Mouse (Mus musculus) spleen, postnatal 4 days (tissue): ENCODE measurements around the gene Zfp277.

Experiments
- DNase-seq, 2 experiments: peaks; one replicate each; pipeline ENCODE4 v3.0.0; 2022; ENCODE audit warnings: low spot score in 2 of 2

The Zfp277 gene

GRCm38 (mm10) chr12:40445648-40446449 lies at the start of gene Zfp277, which contains the start of gene Dock4:
Gene Zfp277, minus strand, starts transcription at chr12:40445902.
Gene Dock4, plus strand, starts transcription at chr12:40445952.
- DNase-seq = peak; percentile 95 to 96

- no peak for DNase-seq
Observed at GRCm38 (mm10) chr12:40486047-40486837, 40.5 kb upstream of the Zfp277 start.

DNA sequence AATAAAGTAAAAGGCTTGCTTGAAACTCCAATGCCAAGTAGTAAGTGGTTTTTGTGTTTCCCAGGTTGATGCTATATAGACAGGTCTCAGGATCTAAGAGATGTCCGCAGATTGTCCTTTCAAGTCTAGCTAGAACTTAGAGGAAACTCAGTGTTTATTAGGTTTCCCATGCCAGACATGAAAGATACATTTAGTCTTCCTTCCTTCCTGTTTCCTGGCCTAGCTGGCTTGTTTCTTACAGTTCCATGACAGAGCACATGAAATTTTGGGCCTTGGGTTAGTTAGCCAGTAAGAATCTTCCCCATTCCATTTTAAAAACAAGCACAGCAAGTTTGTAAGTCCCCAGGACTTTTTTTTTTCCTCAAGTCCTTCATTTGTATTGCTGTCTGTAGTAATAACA lies 39.5 kb upstream of the Zfp277 start:
- no peak for DNase-seq

GRCm38 (mm10) chr12:40484224-40484623 lies 38.5 kb upstream of the Zfp277 start:
- no peak for DNase-seq

GRCm38 (mm10) chr12:40477621-40478452 lies 32.1 kb upstream of the Zfp277 start:
- no peak for DNase-seq

- no peak for DNase-seq
Observed at GRCm38 (mm10) chr12:40473709-40474108, 28.0 kb upstream of the Zfp277 start.

DNA sequence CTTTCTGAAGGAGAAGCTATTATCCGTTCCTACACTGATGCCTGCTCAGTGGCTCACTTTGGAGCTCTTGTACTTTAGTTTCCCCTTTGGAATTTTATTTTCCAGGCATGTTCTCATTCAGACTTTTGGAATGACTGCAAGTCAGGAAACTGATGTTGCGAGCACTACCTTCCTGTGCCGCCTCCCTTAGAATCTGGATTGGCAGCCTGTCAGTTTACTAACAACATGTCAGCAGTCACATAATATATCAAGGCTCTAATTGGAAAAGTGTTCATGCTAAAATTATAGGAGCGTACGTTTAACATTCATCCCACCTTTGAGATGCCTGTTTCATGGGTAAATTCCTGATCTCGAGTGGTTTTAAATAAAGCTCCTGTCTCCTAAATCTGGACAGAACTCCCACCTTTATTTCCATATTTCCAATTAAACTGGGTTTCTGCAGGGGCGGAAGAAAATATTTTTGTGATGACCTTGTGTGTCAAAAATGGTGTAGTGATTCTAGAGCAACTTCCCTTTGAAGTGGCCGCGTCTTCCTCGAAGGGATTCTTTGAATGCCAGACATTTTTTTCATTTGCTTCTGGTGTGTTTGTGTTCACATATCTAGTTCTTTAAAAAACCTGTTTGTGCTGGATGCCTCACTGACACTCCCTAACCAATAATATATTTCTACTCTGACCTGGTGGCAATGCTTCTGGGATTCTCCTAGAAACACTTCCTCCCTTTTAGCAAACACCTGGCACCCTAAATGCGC lies 26.1 kb upstream of the Zfp277 start:
- peak in 1 of 2 experiments; percentile 22 for DNase-seq

DNA sequence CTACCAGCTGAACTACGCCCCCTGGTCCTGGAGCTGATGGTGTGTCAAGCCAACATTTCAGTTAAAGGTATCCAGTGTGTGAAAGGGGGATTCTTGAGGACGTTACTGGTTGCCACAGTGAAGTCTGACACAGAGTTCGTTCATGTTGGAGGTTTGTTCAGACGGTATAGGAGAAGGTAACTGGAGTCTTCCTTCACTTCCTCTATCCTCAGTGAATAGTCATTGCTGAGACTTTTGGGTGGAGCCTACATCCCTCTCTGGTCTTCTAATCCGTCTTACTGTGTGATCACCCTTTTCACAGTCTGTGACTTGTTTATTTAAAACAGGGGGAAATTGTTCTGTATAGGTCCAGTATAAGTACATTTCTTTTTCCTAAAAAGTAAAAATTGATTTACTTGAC lies 23.3 kb upstream of the Zfp277 start:
- DNase-seq = peak in 1 of 2 experiments; percentile 34

- DNase-seq = no peak
Observed at GRCm38 (mm10) chr12:40468235-40468634, 22.5 kb upstream of the Zfp277 start.

- no peak for DNase-seq
Observed at GRCm38 (mm10) chr12:40464282-40464681, 18.6 kb upstream of the Zfp277 start.

DNA sequence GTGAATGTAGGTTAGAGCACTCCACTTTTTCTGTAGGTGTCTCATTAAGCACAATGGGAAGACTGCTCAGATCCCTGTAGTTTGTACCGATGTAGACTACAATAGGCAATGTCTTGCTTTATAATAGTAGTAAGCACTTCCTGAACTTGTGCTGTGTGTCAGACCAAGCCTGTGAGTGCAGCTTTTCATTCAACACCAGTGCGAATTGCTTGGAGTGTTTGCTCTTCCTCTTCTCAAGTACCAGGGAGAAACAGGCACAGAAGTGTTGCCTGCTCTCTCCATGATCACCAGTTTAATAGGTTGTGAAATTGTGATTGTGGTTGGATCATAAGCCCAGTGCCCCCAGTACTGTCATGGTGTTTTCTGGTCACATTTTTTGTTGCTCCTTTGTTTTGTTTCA lies 18.1 kb upstream of the Zfp277 start:
- no peak for DNase-seq

DNA sequence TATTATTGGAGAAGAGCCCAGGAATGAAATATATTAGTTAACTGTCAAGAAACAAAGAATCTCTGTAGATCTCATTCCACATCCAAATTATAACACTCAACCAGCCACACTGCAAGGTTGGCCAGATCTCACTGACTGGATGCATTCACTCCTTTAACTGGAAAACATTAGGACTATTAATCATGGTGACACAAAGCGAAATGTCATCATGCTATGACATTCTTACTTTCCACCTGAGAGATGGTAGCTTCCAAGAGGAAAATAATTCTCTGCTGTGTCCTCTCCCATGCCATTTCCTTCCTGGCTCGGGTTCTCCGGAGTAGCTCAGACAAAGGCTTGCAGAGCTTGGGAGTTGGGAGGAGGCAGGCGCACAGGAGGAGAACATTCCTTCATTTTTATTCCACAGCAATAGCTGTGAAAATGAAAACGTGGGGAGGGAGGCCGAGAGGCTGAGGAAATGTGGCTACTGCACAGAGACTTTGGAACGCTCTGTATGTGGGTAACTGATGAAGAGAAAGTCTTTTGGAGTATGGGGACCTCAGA lies 17.1 kb upstream of the Zfp277 start:
- no peak for DNase-seq

DNA sequence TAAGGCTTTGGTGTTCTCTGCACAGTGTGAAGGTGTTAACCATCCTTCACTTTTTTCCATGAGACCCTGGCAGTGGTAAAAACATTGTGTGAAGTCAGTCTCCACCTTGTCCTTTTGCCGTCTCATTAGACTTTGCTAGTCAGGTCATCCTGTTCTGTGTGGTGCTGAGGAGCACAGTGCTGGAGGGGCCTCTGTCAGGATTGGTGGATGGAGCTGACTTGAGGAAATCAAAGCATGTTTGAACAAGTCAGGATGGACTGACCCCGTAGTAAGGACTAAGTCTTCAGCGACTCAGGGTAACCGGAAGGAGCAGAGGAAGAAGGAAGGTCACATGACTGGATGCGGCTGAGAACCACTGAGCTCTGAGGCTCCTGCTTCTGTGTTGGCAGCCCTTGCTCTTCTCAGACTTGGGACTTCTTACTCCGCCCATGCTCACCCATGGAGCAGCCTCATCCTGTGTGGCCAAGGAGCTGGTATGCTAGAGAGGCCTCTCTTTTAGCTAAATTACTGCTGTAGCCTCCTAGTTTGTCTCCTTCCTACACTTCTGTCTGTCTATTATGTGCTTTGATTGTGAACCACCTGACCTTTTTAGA lies 14.1 kb upstream of the Zfp277 start:
- no peak for DNase-seq

GRCm38 (mm10) chr12:40458977-40459376 lies 13.3 kb upstream of the Zfp277 start:
- DNase-seq = no peak

GRCm38 (mm10) chr12:40456517-40456916 lies 10.8 kb upstream of the Zfp277 start:
- DNase-seq = no peak

- DNase-seq = no peak
Observed at GRCm38 (mm10) chr12:40449119-40449795, 3.6 kb upstream of the Zfp277 start.

DNA sequence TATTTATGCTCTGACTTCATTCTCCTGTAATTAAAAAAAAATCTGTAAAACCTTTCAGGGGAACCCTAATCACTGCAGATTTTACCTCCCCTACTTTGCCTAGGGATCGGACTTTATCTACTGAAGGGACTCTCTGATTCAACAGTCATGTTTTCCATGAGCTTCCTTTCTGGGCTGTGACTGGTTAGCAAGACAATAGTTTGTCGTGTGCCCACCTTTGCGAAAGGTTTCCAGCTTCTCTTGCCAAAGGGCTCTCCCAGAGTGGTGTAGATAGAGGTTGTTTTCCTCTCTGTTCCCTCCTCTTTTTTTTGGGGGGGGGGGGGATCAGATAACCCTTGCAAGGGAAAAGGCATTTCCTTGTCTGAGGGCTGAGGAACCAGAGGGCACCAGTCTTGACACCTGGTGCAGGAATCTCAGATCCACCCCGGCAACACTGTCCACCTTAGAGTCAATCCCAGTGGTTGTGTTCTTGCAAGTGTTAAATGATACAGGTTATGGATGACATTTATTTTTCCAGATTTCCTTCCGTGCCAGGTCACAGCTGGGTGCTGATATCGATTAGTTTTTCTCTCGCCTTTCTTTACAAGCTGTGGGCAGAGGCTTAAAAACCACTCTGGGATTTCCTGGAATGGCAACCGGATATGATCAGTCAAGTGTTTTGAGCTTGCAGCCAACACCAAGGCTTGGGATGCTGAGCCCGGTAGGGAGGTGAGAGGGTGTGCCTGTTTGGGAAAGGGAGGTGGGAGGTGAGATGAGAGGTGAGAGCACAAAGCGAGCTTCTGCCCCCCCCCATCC lies 2.1 kb upstream of the Zfp277 start:
- no peak for DNase-seq

DNA sequence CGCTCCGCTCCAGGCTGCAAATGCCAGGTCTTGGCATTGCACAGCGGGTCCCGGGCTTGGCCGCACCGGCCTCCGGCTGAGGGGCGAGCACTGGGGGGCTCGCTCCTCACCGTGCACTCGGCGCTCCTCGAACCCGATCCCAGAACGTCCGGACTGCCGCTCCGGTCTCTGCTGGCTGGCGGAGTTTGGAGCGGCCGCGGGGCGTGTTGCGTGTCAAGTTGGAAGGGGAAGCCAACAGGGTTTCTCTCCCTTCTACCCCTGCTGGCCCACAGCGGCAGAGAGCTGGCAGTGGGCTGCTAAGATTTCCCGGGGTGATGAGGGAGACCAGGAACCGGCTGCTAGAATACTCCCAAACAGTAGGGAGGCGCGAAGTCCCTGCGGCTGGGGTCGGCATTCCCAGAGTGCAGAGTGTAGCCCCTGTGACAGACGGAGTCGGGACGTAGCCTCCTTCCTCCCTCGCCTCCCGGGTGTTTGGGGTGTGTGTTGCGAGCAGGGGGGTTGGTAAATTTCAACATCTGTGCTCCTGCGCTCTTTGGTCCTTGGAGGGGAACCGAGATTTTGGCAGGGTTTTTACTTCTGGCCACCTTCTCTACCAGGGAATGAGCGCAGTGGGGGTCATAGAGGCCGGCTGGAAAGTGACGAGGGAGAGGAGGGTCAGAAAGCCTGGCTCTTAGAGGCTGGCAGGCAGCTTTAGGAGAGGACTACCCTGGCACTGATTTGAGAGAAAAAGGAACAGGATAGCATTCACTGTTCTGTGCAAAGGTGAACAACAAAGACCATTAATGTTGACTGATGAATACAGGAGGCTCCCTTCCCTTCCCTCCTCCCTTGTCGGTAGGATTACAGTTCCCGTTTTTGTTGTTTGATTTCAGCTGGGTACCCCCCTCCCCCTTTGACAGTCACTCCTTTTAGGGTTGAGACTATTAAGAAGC lies 1.0 kb upstream of the Zfp277 start:
- peak; percentile 25 to 66 for DNase-seq
